Mouse (Mus musculus) erythroblast, embryonic 14.5 days (primary cell): ENCODE results near the gene Slc6a11. TPM values are rescaled to one million over a fixed set of nuclear protein-coding genes. Genes with fewer than 3 reads are reported as not detected.

Experiments
- H3K27me3 ChIP-seq: 2 replicates; pipeline ENCODE4 v1.6.1; 2012; ENCODE audit warnings: inconsistent platforms; ENCODE audit not compliant: control insufficient read depth
- H3K36me3 ChIP-seq: 2 replicates; pipeline ENCODE4 v1.6.1; 2012; ENCODE audit warnings: mild to moderate bottlenecking, inconsistent platforms; ENCODE audit not compliant: control insufficient read depth
- H3K4me1 ChIP-seq: 2 replicates; pipeline ENCODE4 v1.6.1; 2012; ENCODE audit warnings: inconsistent platforms; ENCODE audit not compliant: control insufficient read depth
- H3K4me3 ChIP-seq: replicated peaks from 2 replicates; pipeline ENCODE3; 2012; ENCODE audit warnings: moderate library complexity, mild to moderate bottlenecking, inconsistent platforms
- H3K9me3 ChIP-seq: 2 replicates; pipeline ENCODE4 v1.6.1; 2012; ENCODE audit warnings: low read length, inconsistent platforms, mixed read lengths; ENCODE audit not compliant: control insufficient read depth
- GATA1 ChIP-seq: IDR thresholded peaks from 2 replicates; pipeline ENCODE4 v1.6.1; 2012; ENCODE audit warnings: low read length, inconsistent platforms, mixed read lengths
- TAL1 ChIP-seq: IDR thresholded peaks from 3 replicates; pipeline ENCODE4 v1.6.1; 2012; ENCODE audit warnings: low read length, inconsistent platforms, mixed read lengths
- polyA plus RNA-seq: library from polyadenylated mRNA; stranded (reverse); fragments of >175 nt; gene quantifications from 2 replicates; pipeline ENCODE4 v1.2.3, GENCODE M21; 2012

Gene Slc6a11
- polyA plus RNA-seq, 1 experiment, result not detected

DNA sequence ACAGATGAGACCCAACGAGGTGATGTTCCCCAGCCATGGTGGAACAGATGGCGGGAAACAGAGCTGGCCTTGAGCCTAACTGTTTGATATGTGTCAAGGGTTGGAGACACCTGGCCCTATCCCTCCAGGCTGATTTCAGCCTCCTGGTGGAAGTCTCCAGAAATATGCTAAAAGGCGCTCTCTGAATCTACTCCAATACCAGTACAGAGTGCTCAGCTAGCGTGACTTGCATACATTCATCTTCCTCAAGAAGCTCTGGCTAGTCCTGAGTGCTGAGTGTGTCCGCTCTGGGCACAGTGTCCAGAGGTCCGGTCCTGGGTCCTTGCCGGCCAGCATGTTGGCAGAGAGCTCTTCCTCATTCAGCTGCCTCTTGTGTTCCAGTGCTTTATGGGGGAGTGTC is 27.8 kb downstream of the Slc6a11 start:
- no peaks in the 10 kb centered on the region for H3K27me3 ChIP-seq
- no peaks in the 10 kb centered on the region for H3K36me3 ChIP-seq
- H3K4me1 ChIP-seq, result no peaks in the 10 kb centered on the region
- no peak for TF ChIP-seq TAL1
- TF ChIP-seq GATA1, result no peak
- H3K9me3 ChIP-seq, result no peaks in the 10 kb centered on the region
- H3K4me3 ChIP-seq, result no peak overlapping the region

DNA sequence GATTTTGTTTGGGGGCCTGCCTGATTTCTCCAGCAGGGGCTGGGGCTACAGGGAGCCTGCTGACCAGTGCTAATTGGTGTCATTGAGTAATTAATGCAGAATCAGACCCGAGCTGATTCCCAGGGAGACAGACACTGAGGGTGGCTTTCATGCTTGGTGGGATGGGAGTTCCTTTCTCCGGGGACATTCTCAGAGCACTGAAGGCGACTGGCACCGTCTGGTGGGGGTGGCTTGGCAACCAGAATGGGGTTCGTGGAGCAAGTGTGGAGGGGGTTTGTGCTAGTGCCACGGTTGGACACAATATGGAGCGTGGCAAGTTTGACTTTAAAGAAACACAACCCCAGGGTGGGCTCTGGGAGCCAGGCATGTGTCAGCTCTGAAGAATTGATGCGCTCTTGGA is 29.7 kb downstream of the Slc6a11 start:
- no peak overlapping the region for H3K4me3 ChIP-seq
- no peaks in the 10 kb centered on the region for H3K9me3 ChIP-seq
- H3K36me3 ChIP-seq, result no peaks in the 10 kb centered on the region
- H3K4me1 ChIP-seq, result no peaks in the 10 kb centered on the region
- TF ChIP-seq GATA1 (no peak), TAL1 (no peak)
- no peaks in the 10 kb centered on the region for H3K27me3 ChIP-seq

DNA sequence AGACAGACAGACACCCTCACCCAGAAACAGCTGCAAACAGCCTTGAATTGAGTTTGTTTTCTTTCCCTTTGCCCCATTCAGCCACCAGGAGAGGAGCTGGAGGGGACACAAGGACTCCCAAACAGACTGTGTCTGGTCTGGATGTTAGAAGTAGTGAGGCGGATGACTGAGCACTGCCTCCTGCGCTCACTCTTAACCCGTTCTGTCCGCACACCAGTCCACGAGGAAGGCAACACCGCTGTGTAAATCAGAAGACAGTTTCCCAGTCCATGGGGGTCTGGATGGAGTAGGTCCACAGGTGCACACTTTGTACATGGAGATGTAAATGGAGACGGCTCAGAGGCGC is 43.0 kb downstream of the Slc6a11 start:
- Histone ChIP-seq H3K27me3 (peaks cover 10% of the 10 kb centered on the region), H3K4me1 (no peaks in the 10 kb centered on the region), H3K36me3 (no peaks in the 10 kb centered on the region), H3K9me3 (no peaks in the 10 kb centered on the region), H3K4me3 (no peak overlapping the region)
- TF ChIP-seq TAL1 (no peak), GATA1 (no peak)

DNA sequence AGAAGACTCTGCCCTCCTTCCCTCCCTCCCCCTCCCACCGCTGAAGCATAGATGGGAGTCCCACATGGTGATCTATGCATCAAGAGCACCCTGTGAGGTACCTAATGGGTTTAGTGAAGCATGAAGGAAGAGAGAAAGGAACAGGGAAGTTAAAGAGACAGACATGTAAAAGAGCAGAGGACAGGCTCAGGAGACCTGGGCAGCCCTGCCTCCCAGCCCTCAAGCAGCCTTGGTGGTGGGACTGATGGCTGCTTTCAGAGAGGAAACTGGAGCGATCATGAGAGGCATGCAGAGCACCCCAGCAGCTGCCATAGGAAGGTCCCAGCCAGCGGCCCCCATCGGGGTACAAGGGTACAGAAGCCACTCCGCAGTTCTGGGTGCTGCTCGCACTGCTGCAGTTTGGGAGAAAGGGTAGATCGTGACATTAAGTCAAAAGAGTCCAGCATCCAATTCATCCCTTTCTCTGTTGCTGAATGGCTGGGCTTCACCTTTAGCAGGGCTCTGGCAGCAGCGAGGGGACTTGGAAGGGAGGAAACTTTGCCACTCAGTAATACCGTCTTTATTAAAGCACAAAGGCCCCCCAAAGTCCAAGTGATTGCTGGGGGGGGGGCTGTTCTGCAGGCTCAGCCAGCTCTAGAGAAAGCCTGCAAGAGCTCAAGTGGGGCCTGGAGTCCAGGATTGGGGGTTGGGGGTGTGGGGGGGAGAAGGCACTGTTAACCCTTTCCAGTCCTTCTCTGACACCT is 43.5 kb downstream of the Slc6a11 start:
- Histone ChIP-seq H3K36me3 (no peaks in the 10 kb centered on the region), H3K27me3 (peaks cover 10% of the 10 kb centered on the region), H3K9me3 (no peaks in the 10 kb centered on the region), H3K4me3 (no peak overlapping the region), H3K4me1 (no peaks in the 10 kb centered on the region)
- no peak for TF ChIP-seq TAL1
- TF ChIP-seq GATA1, result no peak

DNA sequence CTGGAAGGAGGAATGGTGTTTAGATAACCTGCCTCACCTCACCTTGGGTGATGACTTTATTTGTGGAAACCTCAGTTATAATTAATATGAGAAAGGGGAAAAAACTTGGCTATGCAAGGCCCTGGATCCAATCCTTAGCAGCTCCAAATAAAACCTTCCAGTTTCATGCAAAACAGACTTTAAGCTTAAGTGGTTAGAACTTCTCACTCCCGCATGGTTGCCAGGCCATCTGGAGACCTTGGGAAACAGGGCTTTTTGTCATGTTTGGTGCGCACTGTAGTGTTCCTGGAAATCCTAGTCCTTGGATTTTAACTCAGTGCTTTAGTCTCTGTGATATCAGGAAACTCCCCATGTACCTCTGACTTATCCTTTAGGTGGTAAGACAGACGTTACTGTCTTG is 47.1 kb downstream of the Slc6a11 start:
- Histone ChIP-seq H3K27me3 (peaks cover 9% of the 10 kb centered on the region), H3K4me3 (no peak overlapping the region), H3K9me3 (no peaks in the 10 kb centered on the region), H3K4me1 (no peaks in the 10 kb centered on the region), H3K36me3 (no peaks in the 10 kb centered on the region)
- TF ChIP-seq GATA1 (no peak), TAL1 (no peak)

DNA sequence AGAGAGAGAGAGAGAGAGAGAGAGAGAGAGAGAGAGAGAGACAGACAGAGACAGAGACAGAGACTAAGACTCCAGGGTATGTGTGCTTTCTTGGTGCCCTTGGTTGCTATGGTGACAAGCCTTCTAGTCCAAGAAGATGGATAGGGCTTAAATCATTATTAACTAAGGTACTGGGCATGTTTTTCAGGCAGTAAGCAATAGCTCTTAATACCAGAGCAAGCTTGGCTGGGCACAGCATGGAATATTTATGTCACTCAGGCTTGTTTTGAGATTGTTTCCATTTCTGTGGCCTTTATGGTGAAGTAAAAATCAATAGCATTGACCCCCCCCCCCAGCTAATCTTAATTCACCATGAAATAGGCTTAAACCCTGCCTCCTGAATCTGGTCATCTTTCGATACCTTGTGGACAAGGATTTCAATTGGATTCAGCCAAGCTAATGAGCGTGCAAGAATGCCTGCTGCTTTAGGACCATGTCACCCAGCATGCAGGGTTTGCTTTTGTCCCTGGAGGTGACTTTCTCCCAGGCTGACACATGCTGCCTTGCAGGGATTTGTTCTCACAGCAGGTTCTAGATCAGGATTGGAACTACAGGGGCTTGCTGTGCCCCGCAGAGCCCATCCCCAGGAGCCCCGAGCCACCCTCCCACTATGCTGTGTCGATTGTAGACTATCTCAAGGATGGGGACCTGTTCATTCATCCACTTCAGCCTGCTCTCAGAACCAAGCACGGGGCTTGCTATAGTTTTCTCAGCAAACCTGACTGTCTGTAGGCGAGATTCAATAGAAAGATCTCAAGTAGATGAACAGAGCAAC is 51.5 kb downstream of the Slc6a11 start:
- H3K4me3 ChIP-seq, result no peak overlapping the region
- no peaks in the 10 kb centered on the region for H3K36me3 ChIP-seq
- TF ChIP-seq TAL1 (no peak), GATA1 (no peak)
- no peaks in the 10 kb centered on the region for H3K9me3 ChIP-seq
- H3K27me3 ChIP-seq, result no peaks in the 10 kb centered on the region
- H3K4me1 ChIP-seq, result no peaks in the 10 kb centered on the region

DNA sequence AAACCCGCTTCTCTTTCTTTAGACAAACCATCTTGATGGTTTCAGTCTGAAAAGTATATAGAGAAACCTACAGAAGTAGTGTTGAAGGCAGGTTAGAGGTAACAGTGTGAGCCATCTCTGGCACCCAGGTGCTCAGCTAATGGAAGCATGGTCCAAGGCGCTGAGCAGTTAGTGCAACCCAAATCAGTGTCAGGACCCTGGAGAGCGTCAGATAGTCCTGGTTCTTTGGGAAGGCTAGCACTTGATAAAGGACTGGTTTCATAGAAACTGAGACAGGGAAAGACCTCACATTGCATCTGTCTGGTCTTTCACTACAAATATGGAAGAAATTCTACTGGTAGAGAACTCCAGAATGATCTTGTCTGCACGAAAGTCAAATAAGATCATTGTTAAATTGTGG is 56.1 kb downstream of the Slc6a11 start:
- Histone ChIP-seq H3K4me3 (no peak overlapping the region), H3K27me3 (no peaks in the 10 kb centered on the region), H3K4me1 (no peaks in the 10 kb centered on the region), H3K36me3 (no peaks in the 10 kb centered on the region), H3K9me3 (no peaks in the 10 kb centered on the region; the same call in 1 of the 2 replicates)
- TF ChIP-seq GATA1, result no peak
- no peak for TF ChIP-seq TAL1

DNA sequence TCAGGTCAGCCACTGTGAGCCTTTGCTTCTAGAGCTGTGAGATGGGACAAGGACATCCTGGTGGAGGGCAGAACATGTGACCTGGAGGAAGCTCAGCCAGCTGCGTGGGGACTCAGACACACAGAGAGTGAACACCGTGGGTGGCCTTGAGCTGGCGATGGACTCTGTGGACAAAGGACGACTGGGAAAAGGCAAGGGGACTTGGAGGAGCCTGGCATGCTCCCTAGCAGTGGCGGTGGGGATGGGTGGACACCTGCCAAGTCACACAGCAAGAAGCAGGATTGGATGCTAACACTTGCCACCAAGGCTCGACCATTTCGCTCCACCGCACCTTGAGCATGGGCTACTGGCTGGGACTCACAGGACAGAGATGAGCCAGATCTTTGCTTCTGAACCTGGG is 57.8 kb downstream of the Slc6a11 start:
- H3K9me3 ChIP-seq, result no peaks in the 10 kb centered on the region; the same call in 1 of the 2 replicates
- no peak overlapping the region for H3K4me3 ChIP-seq
- no peaks in the 10 kb centered on the region for H3K36me3 ChIP-seq
- TF ChIP-seq TAL1 (no peak), GATA1 (no peak)
- no peaks in the 10 kb centered on the region for H3K4me1 ChIP-seq
- no peaks in the 10 kb centered on the region for H3K27me3 ChIP-seq

DNA sequence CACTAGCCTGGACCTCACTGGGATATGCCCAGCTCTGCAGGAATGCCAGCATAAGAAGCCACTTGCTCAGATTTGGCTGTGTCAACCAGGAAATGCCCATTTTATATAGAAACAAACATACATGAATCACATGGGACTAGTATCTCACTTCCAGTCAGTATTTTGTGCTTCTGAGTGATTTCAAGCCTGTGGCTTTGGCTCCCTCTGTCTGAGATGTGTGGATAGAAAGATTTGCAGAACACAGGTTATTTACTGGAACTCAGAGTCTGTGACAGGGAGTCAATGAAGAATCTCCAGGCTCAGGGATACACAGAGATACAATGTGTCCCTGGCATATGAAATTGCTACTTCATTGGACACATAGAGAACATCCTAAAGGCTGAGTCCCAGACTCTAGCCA is 65.0 kb downstream of the Slc6a11 start:
- Histone ChIP-seq H3K4me3 (no peak overlapping the region), H3K4me1 (no peaks in the 10 kb centered on the region), H3K36me3 (no peaks in the 10 kb centered on the region), H3K9me3 (no peaks in the 10 kb centered on the region), H3K27me3 (no peaks in the 10 kb centered on the region)
- TF ChIP-seq TAL1 (no peak), GATA1 (no peak)
